Mouse (Mus musculus) induced T-regulatory cell, adult 2 months (primary cell): Measurements from ENCODE around the gene Lmf2.

Experiments used
- DNase-seq: peaks from one replicate; pipeline ENCODE4 v3.0.0-alpha.2; 2012; ENCODE audit warnings: low read depth

Gene Lmf2

GRCm38 (mm10) chr15:89372068-89372467 lies 16.6 kb upstream of the Lmf2 start:
- DNase-seq, result no peak

GRCm38 (mm10) chr15:89365141-89365551 lies 9.7 kb upstream of the Lmf2 start:
- DNase-seq, result no peak

- no peak for DNase-seq
Observed at GRCm38 (mm10) chr15:89363051-89363450, 7.6 kb upstream of the Lmf2 start.

- DNase-seq, result no peak
Observed at GRCm38 (mm10) chr15:89358784-89359183, 3.3 kb upstream of the Lmf2 start.

GRCm38 (mm10) chr15:89356372-89356771 lies 913 bp upstream of the Lmf2 start:
- peak; percentile 89 for DNase-seq

- DNase-seq, result no peak
Observed at GRCm38 (mm10) chr15:89354455-89354854, 1.0 kb downstream of the Lmf2 start.

GRCm38 (mm10) chr15:89353837-89354236 lies 1.6 kb downstream of the Lmf2 start:
- DNase-seq, result no peak

GRCm38 (mm10) chr15:89352795-89353194 lies 2.7 kb downstream of the Lmf2 start:
- no peak for DNase-seq

- DNase-seq, result no peak
Observed at GRCm38 (mm10) chr15:89352054-89352453, 3.4 kb downstream of the Lmf2 start.

GRCm38 (mm10) chr15:89351302-89351701 lies 4.2 kb downstream of the Lmf2 start:
- DNase-seq, result no peak

- DNase-seq, result no peak
Observed at GRCm38 (mm10) chr15:89350447-89350846, 5.0 kb downstream of the Lmf2 start.

- DNase-seq, result peak; percentile 44
Observed at GRCm38 (mm10) chr15:89343325-89343724, 12.1 kb downstream of the Lmf2 start.

- no peak for DNase-seq
Observed at GRCm38 (mm10) chr15:89341678-89342077, 13.8 kb downstream of the Lmf2 start.

- no peak for DNase-seq
Observed at GRCm38 (mm10) chr15:89340136-89340535, 15.3 kb downstream of the Lmf2 start.

- no peak for DNase-seq
Observed at GRCm38 (mm10) chr15:89339696-89340095, 15.8 kb downstream of the Lmf2 start.

GRCm38 (mm10) chr15:89336422-89336821 lies 19.0 kb downstream of the Lmf2 start:
- no peak for DNase-seq

GRCm38 (mm10) chr15:89334774-89335537 lies 20.5 kb downstream of the Lmf2 start:
- DNase-seq, result no peak

GRCm38 (mm10) chr15:89334271-89334670 lies 21.2 kb downstream of the Lmf2 start, which contains the start of gene Miox:
Gene Miox, plus strand, starts transcription at chr15:89334398.
- no peak for DNase-seq

GRCm38 (mm10) chr15:89326441-89326840 lies 29.0 kb downstream of the Lmf2 start:
- DNase-seq, result no peak

- no peak for DNase-seq
Observed at GRCm38 (mm10) chr15:89323656-89324055, 31.8 kb downstream of the Lmf2 start.

- DNase-seq, result no peak
Observed at GRCm38 (mm10) chr15:89322670-89323522, 32.6 kb downstream of the Lmf2 start, which contains the start of gene Adm2. Gene Adm2, plus strand, starts transcription at chr15:89322720.

- DNase-seq, result no peak
Observed at GRCm38 (mm10) chr15:89321264-89321663, 34.2 kb downstream of the Lmf2 start.

GRCm38 (mm10) chr15:89316146-89316545 lies 39.3 kb downstream of the Lmf2 start:
- peak; percentile 66 for DNase-seq
